Mouse (Mus musculus) c-Kit-negative CD71-positive TER-119-positive erythroid progenitor cells, embryonic 14.5 days (primary cell): ENCODE measurements around the gene Gaa.

Experiments used
- DNase-seq: peaks from one replicate; pipeline ENCODE4 v3.0.0-alpha.2; 2013; ENCODE audit warnings: low read depth, low spot score

Gene Gaa

DNA sequence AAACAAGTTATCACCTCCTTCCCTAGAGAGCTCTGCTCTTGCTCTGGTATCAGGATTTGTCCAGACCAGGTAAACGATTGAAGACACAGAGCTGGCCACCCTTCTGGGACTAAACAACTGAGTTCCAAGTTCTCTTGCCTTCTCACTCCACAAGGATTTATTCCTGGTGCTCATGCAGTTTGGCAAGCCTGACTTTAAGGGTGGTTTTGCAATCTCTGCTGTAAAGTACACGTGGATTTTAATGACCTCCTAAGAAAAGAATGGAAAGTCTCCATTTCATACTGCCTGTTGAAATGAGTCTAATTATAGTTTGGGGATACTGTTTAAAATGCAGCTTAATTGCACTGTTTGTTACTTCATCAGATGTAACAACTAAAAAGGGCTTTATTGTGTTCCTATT lies 33.3 kb downstream of the Gaa start:
- DNase-seq, result no peak

GRCm38 (mm10) chr11:119304904-119305712 lies 37.4 kb downstream of the Gaa start:
- no peak for DNase-seq

- no peak for DNase-seq
Observed at GRCm38 (mm10) chr11:119306762-119307657, 39.3 kb downstream of the Gaa start.

DNA sequence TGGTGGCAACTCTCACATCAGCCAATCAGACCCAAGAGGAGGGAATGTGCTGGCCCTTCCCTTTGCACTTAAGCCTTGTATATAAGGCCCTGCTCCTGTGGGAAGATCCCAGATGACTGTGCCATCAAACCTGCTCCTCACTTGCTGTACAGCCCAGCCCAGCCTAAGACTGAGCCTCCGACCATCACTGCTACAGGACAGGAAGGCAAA lies 39.9 kb downstream of the Gaa start, which contains the start of gene Card14:
Gene Card14, plus strand, starts transcription at position 111 of the 210 bp plus-strand sequence.
- DNase-seq, result no peak

- DNase-seq, result no peak
Observed at GRCm38 (mm10) chr11:119307916-119308315, 40.2 kb downstream of the Gaa start.

- no peak for DNase-seq
Observed at GRCm38 (mm10) chr11:119310621-119311020, 42.9 kb downstream of the Gaa start.

DNA sequence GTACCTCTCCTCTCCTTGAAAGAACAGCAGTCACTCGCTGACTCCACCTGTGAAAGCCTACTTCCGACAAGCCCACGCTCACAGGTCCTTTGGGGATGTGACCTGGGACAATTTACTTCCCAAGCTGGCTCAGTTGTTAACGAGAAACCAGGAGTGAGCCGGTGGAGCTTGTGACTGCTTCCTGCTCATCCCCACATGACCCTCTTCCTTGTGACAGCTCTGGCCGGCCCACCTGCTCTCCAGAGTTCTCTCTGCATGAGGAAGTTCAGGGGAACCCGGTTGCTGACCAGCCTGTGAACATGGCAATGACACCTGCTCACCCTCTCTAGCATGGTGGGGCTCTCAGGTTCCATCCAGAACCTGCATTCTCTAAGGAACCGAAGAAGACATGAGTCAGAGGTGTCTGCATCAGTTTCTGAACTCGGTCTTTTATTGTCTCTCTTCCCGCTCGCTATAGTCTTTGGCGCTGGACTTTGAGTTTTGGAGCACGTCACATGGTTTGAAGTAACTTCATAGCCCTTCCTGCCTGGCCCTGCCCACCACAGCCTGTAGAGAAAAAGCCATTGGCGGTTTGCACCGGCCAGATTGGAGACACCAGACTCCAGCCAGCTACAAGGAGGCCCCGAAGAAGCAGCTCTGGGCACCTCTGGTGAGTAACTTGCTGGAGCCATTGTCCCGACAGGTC lies 46.7 kb downstream of the Gaa start:
- no peak for DNase-seq

DNA sequence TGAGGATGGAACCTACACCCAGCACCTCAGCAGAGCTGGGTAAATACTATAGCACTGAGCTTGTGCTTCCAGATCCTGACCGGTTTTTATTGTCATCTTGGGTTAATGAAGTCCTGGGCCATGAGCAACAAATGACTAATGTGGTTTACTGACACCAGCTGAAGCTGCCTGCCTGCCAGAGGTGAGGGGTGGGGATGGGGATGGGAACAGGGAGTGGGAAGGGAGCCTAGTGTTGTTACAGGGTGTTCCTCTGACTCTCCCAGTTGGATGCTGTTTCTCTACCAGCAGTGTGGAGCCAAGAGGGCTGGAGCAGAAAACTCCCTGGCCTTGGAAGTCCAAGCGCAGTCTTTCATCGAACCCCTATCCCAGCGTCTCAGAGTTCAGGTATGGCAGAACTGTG lies 49.0 kb downstream of the Gaa start:
- DNase-seq, result no peak

DNA sequence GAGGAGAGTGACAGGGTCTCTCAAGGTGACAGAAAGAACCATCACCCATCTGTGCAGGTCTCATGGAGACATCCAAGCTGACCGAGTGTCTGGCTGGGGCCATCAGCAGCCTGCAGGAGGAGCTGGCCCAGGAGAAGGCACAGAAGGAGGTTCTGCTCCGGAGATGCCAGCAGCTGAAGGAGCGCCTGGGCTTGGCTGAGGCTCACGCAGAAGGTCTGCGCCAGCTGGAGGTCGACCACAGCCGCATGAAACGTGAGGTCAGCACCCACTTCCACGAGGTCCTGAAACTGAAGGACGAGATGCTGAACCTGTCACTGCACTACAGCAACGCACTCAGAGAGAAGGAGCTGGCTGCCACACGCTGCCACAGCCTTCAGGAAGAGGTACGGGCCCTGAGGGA lies 54.8 kb downstream of the Gaa start:
- DNase-seq, result no peak

DNA sequence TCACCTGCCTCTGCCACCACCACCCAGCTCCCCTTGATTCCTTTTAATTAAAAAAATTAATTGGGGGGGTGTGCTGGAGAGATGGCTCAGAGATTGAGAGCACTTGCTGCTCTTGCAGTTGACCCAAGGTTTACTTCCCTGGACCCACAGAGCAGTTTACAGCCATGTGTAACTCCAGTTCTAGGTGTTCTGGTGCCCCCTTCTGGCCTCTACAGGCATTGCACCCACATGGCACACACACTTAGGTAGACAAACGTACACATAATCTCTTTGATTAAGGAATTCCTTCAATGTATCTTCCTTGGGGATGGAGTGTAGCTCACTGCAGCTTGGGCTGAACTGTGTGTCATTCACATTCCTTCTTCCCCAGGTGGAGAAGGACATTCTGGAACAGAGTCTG lies 57.4 kb downstream of the Gaa start:
- no peak for DNase-seq

DNA sequence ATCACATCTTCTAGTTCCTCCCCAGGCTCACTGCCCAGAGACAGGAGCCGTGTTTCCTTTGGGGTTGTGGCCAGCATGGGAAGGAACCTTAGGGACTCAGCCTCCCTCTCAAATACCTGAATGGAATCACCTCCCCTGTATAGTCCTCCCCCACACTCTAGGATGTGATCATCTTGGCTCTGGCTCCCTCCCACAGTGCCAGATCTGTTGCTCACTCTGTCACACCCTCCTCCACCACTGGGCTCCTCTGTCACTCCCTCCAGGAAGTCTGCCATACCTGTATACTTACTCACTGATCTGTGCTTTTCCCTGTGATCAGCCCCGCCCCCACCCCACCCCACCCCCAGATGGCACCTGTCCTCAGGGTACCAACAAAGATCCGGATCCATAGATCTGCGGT lies 62.9 kb downstream of the Gaa start:
- DNase-seq, result no peak

DNA sequence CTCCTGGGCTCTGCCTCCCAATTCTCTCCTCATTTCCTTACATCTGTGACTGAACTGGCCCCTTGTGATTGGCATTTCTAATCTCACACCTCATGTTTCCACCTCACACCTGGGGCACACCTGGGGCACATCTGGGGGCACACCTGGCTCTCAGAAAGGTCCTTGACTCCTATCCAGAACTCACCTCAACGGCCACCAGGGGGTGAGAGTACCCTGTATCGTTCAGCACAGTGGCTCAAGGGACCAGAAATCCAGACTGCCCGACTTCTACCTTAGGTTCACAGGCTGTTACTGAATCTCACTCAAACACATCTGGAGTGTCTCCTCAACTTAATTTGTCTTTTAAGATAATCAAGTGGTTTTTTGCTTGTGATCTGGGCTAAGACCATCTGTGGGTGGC lies 64.3 kb downstream of the Gaa start:
- DNase-seq, result no peak
